Mouse (Mus musculus) ES-E14 (cell line): ENCODE measurements around the gene Duox2. TPM values are rescaled to one million over a fixed set of nuclear protein-coding genes. Genes with fewer than 3 reads are reported as not detected.
A peak's percentile ranks its signal among the peaks of the same experiment; 100 is the strongest.

Experiments
- DNase-seq: peaks from one replicate; pipeline ENCODE4 v3.0.0-alpha.2; 2013; ENCODE audit warnings: low read depth, low spot score
- H3K27ac ChIP-seq: 2 replicates; pipeline ENCODE4 v1.5.1; 2012; ENCODE audit warnings: low read depth, mild to moderate bottlenecking, low read length, moderate library complexity, mixed read lengths; ENCODE audit not compliant: poor library complexity, insufficient read depth, severe bottlenecking
- H3K36me3 ChIP-seq: 2 replicates; pipeline ENCODE4 v1.6.1; 2012; ENCODE audit warnings: mild to moderate bottlenecking, low read length, moderate library complexity, mixed read lengths; ENCODE audit not compliant: control insufficient read depth, poor library complexity, insufficient read depth, severe bottlenecking
- H3K4me1 ChIP-seq, 2 experiments: fragments of 150-350 bp in 1 of 2; sonication (generic) in 1 of 2; 2 replicates each; pipeline ENCODE4 v1.6.1; 2012; ENCODE audit warnings: low read length in 2 of 2, mild to moderate bottlenecking in 1 of 2, mixed read lengths in 1 of 2; ENCODE audit not compliant: control insufficient read depth in 2 of 2, insufficient read depth in 2 of 2, poor library complexity in 1 of 2
- H3K4me3 ChIP-seq, 2 experiments: fragments of 150-350 bp in 1 of 2; sonication (generic) in 1 of 2; 2 replicates each; pipeline ENCODE4 v1.5.1; 2012; ENCODE audit warnings: low read length in 2 of 2, low read depth in 1 of 2, mild to moderate bottlenecking in 1 of 2, mixed read lengths in 1 of 2; ENCODE audit not compliant: insufficient read depth in 1 of 2, poor library complexity in 1 of 2, severe bottlenecking in 1 of 2
- H3K9ac ChIP-seq: 2 replicates; pipeline ENCODE4 v1.6.1; 2012; ENCODE audit warnings: low read depth, mild to moderate bottlenecking, low read length, mixed read lengths; ENCODE audit not compliant: poor library complexity, insufficient read depth, severe bottlenecking
- H3K9me3 ChIP-seq: fragments of 150-350 bp; sonication (generic); 2 replicates; pipeline ENCODE4 v1.6.1; 2012; ENCODE audit warnings: low read depth, mild to moderate bottlenecking, low read length; ENCODE audit not compliant: control insufficient read depth, insufficient read depth
- CHD2 ChIP-seq: IDR thresholded peaks from 2 replicates; pipeline ENCODE4 v1.6.1; 2014; ENCODE audit warnings: mild to moderate bottlenecking, low read depth, low read length, inconsistent platforms
- HCFC1 ChIP-seq: IDR thresholded peaks from 2 replicates; pipeline ENCODE4 v1.6.1; 2012; ENCODE audit warnings: low read length, inconsistent platforms, borderline replicate concordance; ENCODE audit not compliant: insufficient read depth
- MAFK ChIP-seq: IDR thresholded peaks from 2 replicates; pipeline ENCODE4 v1.6.1; 2014; ENCODE audit warnings: mild to moderate bottlenecking, low read depth, low read length, inconsistent platforms; ENCODE audit not compliant: insufficient read depth
- ZC3H11A ChIP-seq: IDR thresholded peaks from 2 replicates; pipeline ENCODE4 v1.6.1; 2012; ENCODE audit warnings: low read depth, mild to moderate bottlenecking, inconsistent platforms, low read length, borderline replicate concordance
- ZNF384 ChIP-seq: IDR thresholded peaks from 2 replicates; pipeline ENCODE4 v1.6.1; 2012; ENCODE audit warnings: low read depth, low read length, inconsistent platforms
- in situ Hi-C, 2 experiments: fragments of 600-800 bp; cut with MboI; formaldehyde crosslinking; loops; one replicate each; pipeline ENCODE4 v1.15.1; 2025; ENCODE audit warnings: low sequenced_read_pairs in 2 of 2, inconsistent platforms in 1 of 2; ENCODE audit not compliant: unreplicated experiment in 2 of 2
- total RNA-seq: library from RNA; depleted of rRNA; stranded (reverse); fragments of 300-350 nt; gene quantifications from 2 replicates; pipeline ENCODE4 v1.2.3, GENCODE M21; 2012

Duox2 gene
- total RNA-seq, 1 experiment: 0.13 TPM

GRCm38 (mm10) chr2:122255997-122256396, 42.3 kb downstream of the Duox2 start:
- Histone ChIP-seq H3K36me3 (0 out of 2 replicates have a peak, but pooled peaks cover 3% of the 10 kb centered on the region), H3K27ac (no peak overlapping the region), H3K9me3 (no peaks in the 10 kb centered on the region), H3K4me3 (no peak overlapping the region), H3K4me1 (no peaks in the 10 kb centered on the region), H3K9ac (no peak overlapping the region)
- DNase-seq: no peak
- in situ Hi-C loops: no loop called here
- TF ChIP-seq ZC3H11A: no peak
- no peak for TF ChIP-seq CHD2
- TF ChIP-seq HCFC1: no peak
- TF ChIP-seq MAFK: no peak
- no peak for TF ChIP-seq ZNF384

GRCm38 (mm10) chr2:122247786-122248185, 50.5 kb downstream of the Duox2 start:
- Histone ChIP-seq H3K9ac (no peak overlapping the region), H3K4me1 (no peaks in the 10 kb centered on the region), H3K27ac (no peak overlapping the region), H3K36me3 (no peaks in the 10 kb centered on the region), H3K4me3 (no peak overlapping the region), H3K9me3 (no peaks in the 10 kb centered on the region)
- no peak for DNase-seq
- TF ChIP-seq CHD2 (no peak), HCFC1 (no peak), ZC3H11A (no peak), ZNF384 (no peak), MAFK (no peak)
- in situ Hi-C loops: no loop called here

DNA sequence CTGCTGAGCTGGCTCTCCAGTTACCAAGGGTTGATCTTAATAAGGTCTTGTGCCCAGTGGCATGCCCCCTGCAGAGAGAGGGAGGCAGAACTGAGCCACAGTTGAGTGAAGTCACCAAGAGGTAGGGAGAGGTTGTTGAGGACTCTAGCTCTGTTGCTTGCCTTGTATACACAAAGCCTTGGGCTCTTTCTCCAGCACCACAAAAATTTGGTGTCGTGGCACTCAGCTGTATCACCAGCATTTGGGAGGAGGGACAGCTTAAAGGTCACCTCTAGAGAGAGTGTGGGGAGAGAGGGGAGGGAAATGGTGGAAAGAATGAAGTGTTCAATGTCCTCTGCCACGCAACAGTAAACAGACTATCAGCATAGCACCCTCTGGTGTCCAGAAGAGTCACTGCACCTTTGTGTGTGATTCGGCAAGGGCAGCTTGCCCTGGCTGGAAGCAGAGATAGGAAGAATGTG, 54.5 kb downstream of the Duox2 start:
- no peak overlapping the region for H3K9ac ChIP-seq
- in situ Hi-C loops: no loop called here
- H3K4me3 ChIP-seq: no peak overlapping the region
- DNase-seq: peak; percentile 65
- H3K9me3 ChIP-seq: no peaks in the 10 kb centered on the region
- no peak overlapping the region for H3K27ac ChIP-seq
- H3K4me1 ChIP-seq: no peaks in the 10 kb centered on the region
- no peaks in the 10 kb centered on the region for H3K36me3 ChIP-seq
- TF ChIP-seq ZNF384: no peak
- peak; percentile 32; the same call in 1 of the 2 replicates for TF ChIP-seq ZC3H11A

GRCm38 (mm10) chr2:122241935-122242334, 56.3 kb downstream of the Duox2 start:
- in situ Hi-C loops: no loop called here
- H3K27ac ChIP-seq: no peak overlapping the region
- TF ChIP-seq ZNF384 (no peak), CHD2 (no peak), HCFC1 (no peak), MAFK (no peak), ZC3H11A (no peak)

DNA sequence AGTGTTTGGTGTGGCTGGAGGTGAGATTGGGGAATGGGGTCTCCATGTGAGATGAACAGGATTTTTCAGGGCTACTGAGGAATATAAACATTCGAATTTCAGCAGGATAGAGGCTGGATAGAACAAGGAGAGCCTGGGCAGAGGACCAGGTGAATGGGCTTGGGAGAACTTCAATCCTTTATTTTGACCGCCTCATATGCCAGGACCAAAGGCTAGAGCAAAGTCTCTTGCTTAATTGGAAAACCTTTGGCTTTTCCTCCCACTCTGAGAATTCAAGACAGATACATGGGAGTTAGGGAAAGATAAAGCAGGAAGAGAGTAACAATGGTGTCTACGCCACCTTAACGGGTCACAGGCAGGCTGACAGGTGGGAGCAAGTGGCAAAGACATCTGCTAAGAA, 57.0 kb downstream of the Duox2 start:
- no peak overlapping the region for H3K27ac ChIP-seq
- no peaks in the 10 kb centered on the region for H3K36me3 ChIP-seq
- DNase-seq: no peak
- TF ChIP-seq MAFK: no peak
- no peaks in the 10 kb centered on the region for H3K4me1 ChIP-seq
- no peak overlapping the region for H3K4me3 ChIP-seq
- no peak overlapping the region for H3K9ac ChIP-seq
- in situ Hi-C loops: no loop called here
- no peaks in the 10 kb centered on the region for H3K9me3 ChIP-seq

More at GRCm38 (mm10) chr2:122241935-122242334, 56.3 kb downstream of the Duox2 start:
- Histone ChIP-seq H3K4me1 (no peaks in the 10 kb centered on the region), H3K9me3 (no peaks in the 10 kb centered on the region), H3K36me3 (no peaks in the 10 kb centered on the region), H3K4me3 (no peak overlapping the region), H3K9ac (no peak overlapping the region)
- no peak for DNase-seq
